Mouse (Mus musculus) CD4-positive, CD25-positive, alpha-beta regulatory T cell, adult 4 months (primary cell): ENCODE results near the gene 4930442H23Rik. TPM values are rescaled to one million over a fixed set of nuclear protein-coding genes. Genes with fewer than 3 reads are reported as not detected.
"Not testable (repeated sequence)": the region's sequence is repeated elsewhere in the genome, so short reads cannot be mapped to it uniquely, and the experiment has no call there.

ENCODE experiments used
- ATAC-seq: one replicate; pipeline ENCODE4 v1.8.0; 2017
- polyA plus RNA-seq, 2 experiments: library from polyadenylated mRNA; unstranded; fragments of 100-300 nt; shearing (Covaris generic); gene quantifications; one replicate each; pipeline ENCODE4 v1.2.1; 2017

4930442H23Rik gene
- polyA plus RNA-seq = not detected

DNA sequence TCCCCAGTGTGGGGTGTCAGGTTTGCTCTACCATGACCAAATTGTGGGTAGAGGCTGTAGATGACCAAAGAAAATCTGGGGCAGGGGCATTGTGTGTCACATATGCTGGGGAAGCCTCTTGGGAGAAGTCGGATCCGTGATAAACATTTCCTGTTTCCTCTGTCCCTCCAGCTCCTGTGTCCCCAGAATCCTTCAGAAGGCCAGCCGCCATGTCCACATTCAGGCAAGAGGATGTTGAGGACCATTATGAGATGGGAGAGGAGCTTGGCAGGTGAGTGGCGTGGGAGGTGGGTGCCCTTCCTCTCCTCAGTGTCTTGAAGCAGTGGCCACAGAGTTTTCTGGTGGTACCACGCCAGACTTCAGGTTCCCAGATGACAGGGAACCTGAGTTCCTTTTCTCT lies at the start of gene 4930442H23Rik:
Gene 4930442H23Rik, minus strand, starts transcription at position 45 of the 400 bp plus-strand sequence.
- ATAC-seq = no peak

DNA sequence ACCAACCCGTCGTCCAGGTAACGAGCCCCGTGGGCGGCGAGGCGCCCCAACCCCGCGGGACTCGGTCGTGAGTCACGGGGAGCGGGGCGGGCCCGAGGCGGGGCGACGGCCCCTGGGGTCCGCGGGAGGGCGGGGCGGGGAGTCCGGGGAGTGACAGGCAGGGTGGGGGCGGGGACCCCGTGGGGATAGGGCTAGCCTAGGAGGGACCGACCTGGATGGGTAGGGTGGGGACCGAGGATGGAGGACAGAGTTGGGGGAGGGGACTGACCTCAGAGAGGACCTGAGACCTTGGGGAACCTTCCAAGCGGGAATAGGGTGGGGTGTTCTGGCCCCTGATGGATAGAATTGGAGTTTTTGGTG lies 49.6 kb upstream of the 4930442H23Rik start:
- ATAC-seq = no peak

DNA sequence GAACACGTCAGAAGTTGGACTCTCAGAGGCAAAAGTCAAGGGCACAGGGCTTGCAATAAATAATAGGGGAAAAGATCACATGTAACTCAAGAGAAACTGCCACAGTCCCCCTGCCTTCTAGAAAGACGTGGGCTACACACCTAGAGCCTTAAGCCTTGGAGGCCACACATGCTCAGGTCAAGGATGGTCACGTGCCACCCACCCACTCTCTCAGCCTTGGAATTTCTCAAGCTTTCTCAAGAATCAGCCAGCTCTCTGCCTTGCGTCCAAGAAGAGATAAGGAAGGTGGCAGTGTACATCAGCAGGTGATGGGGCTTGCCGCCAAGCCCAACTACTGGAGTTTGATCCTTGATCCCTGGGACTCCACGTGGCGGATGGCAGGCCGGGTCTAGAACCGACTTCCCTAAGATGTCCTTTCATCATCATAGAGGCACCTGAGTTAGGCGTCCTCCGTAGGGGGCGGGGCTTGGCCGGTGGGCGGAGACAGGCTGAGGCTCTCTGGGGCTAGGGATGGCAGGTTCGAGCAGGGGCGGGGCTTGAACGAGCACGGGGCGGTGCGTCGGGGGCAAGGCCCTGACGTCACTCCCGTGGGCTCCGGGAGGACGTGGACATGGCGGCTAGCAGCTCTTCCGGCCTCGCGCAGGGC lies 49.1 kb upstream of the 4930442H23Rik start, which contains the start of gene Zfr2:
Gene Zfr2, plus strand, starts transcription at position 576 of the 646 bp plus-strand sequence.
- ATAC-seq = peak; percentile 88

DNA sequence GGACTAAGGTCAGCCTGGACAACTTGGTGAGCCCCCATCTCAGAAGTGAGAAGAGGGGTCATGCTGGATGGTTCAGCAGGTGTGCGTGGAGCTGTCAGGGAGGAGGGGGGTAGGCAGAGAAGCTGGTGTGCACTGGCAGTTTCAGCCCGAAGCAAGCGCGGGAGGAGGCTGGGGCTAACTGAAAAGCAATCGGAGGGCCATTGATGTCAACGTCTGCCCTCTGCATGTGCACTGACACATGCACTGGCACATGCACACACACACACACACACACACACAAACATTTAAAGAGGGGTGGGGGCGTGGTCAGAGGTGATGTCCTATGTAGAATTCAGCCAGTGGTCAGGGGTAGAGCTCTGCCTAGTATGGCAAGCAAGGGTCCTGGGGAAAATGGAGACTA lies 47.8 kb upstream of the 4930442H23Rik start:
- ATAC-seq = no peak

DNA sequence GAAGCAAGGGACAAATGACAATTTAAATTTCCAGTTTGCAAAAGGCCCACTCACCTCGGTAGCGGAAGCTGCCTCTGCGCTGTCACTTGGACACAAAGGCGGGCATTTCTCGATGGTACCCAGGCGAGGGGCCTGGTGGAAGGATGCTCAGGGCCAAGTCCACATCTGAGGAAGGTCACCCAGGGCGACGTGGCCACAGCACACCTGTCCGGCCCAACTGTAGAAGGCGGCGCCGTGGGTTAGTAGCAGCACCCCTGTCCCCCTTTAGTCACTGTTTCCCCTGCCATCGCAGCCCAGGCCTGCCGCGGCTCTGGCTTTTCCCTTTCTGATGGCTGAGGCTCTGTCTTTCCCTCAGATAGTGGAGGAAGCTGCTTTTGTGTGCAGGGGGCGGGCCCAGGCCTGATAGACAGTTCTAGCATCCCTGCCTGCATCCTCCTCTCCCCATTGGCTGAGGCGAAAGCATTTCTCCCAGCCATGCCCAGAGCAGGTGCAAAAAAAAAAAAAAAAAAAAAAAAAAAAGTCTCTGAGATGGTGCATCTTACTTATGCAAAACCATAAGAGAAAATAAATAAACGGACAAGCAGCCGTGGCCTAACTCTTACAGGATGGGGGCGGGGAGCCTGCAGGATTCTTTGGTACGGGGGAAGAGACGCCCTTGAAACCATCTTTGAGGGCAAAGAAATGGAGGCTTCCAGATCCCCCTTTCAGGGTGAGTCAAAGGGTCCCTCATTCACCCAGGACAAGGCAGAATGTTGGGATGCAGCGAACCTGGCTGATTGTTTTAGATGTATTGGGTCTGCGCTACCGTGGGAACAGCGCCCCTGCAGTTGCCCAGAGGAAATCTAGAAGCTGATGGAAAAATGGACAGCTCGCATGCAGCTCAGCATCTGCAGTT lies 47.0 kb upstream of the 4930442H23Rik start, which contains the start of gene Atcay:
Gene Atcay, minus strand, starts transcription at position 396 of the 895 bp plus-strand sequence.
- peak; percentile 49 for ATAC-seq

DNA sequence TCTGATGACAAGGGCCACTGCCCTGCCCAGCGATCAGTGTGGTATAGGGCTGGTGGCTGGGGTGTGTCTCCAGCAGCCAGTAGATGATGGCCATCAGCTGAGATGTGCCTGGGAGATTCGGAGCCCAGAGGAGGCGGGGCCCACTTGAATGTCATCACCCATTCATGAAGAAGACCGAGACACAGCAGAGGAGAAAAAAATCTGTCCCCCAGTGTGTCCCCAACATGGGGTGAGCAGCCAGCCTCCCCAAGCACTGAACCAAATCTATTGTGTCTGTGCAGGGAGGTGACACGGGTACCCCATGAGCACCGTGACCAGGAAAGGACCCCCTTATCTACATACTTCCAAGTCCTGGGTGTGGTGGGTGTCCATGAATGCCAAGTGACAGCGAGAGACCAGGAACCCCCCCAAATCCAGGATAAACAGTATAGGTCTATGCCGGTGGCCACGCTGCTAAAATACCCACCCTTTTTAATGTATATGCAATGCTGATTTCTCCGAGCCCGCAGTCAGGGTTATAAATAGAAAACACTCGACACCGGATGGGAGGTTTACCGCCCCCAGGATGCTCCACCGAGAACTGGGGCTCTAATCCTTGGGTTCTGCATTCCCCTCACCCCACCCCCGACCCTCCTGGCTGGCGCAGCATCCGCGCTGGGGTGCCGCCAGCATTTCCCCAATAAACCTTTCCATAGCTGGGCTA lies 46.2 kb upstream of the 4930442H23Rik start:
- ATAC-seq = peak; percentile 36

DNA sequence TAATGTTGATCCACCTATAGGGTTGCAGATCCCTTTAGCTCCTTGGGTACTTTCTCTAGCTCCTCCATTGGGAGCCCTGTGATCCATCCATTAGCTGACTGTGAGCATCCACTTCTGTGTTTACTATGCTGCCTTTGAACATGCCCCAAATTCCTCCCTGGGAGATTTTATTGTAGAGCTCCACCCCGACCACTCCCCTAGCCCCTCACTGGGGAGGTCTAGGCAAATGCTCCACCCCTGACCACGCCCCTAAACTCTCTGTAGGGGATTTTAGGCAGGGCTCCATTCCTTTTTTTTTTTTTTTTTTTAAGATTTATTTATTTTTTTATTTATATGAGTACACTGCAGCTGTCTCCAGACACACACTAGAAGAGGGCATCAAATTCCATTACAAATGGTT lies 40.1 kb upstream of the 4930442H23Rik start:
- not testable (repeated sequence) for ATAC-seq

DNA sequence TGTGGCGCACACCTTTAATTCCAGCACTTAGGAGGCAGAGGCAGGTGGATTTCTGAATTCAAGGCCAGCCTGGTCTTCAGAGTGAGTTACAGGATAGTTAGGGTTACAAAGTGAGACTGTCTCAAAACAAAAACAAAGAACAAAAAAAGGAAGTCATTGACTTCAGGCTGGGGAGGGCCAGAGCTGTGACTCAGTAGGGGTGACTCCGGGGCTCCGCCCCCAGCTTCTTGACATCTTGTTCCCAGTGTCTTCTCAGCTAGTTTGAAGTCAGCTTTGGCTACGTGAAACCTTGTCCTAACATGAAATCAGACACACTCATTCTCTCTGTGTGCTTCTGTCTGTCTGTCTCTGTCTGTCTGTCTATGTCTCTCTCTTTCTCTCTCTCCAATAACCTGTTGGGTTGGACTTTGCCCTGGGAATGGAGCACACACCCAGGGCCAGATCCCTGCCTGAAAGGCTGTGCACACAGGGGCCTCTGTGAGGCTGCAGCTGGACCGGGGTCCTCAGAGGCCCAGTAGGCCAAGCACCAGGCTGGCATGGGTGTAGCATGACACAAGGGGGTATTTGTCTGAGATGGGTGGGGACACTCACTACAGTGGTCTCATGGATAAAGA lies 37.9 kb upstream of the 4930442H23Rik start:
- ATAC-seq = no peak

DNA sequence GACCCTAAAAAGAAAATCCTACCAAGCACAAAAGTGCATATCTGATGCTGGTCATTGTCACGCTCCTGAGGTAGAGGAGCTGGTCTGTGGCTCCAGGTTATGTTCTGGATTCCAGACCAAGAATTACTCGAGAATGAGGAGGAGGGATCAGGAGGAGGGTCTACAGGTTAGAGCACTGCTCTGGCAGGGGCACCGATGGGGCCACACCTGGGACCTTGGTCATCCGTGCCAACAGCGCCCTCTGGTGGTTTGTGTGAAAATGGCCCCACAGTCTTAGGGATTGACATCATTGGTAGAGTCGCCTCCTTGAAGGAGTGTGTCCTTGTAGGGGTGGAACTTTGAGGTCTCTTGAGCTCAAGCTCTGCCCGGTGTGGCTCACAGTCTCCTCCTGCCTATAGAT lies 34.3 kb upstream of the 4930442H23Rik start:
- ATAC-seq = peak; percentile 72

DNA sequence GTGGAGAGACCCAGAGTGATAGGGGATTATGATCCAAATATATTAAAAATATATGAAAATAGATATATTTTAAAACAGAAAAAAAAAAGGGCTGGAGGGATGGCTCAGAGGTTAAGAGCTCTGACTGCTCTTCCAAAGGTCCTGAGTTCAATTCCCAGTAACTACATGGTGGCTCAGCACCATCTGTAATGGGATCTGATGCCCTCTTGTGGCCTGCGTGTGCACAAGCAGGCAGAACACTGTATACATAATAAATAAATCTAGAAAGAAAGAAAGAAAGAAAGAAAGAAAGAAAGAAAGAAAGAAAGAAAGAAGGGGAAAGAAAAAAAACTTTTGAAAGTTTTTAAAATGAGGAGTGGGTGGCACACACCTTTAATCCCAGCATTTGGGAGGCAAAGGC lies 33.6 kb upstream of the 4930442H23Rik start:
- ATAC-seq = peak; percentile 63

DNA sequence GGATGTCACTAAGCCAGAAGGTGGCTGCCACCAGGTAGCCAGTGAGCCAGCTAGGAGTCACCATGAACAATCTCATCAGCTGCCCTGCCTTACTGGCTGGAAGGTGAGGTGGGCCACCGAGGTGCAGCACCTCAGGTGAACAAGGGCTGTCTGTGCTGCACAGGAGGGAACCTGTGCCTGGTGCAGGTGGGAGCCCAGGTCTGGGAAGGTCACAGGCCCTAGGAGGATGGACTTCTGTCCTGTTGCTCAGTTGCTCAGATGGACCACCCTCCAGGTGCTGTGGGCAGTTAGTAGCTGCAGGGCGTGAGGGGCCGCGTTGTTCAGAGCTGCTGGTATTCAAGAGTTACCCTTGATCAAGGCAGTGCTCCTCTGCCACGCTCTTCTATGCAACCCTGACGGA lies 33.2 kb upstream of the 4930442H23Rik start:
- ATAC-seq = no peak

DNA sequence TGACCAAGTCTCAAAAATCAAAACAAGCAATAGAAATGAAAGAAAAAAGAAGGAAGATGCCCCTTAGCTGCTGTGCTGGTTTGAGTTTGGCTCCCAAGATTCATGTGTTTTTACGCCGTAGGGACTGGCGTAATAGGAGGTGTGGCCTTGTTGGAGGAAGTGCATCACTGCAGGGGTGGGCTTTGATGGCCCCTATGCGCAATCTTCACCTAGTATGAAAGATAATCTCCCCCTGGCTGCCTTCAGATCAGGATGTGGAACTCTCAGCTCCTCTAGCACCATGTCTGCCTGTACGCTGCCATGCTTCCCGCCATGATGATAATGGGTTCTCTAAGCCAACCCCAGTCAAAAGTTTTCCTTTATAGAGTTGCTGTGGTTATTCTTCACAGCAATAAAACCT lies 32.6 kb upstream of the 4930442H23Rik start:
- ATAC-seq = no peak

DNA sequence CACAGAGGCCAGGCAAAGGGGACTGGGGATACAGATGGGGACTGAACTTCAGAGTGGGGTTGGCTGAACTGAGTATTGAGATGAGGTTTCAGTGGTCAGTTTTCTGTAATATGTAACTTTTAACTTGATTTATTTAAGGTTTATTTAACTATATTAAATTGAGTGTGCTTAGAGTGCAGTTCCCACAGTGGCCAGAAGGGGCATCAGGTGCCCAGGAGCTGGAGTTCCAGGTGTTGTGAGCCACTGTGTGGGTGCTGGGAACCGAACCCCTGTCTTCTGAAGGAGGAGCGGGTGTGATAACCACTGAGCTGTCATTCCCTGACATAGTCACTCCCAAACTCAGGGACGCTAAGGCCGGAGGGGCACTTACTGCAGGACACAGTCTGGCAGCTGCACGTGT lies 26.5 kb upstream of the 4930442H23Rik start:
- no peak for ATAC-seq

DNA sequence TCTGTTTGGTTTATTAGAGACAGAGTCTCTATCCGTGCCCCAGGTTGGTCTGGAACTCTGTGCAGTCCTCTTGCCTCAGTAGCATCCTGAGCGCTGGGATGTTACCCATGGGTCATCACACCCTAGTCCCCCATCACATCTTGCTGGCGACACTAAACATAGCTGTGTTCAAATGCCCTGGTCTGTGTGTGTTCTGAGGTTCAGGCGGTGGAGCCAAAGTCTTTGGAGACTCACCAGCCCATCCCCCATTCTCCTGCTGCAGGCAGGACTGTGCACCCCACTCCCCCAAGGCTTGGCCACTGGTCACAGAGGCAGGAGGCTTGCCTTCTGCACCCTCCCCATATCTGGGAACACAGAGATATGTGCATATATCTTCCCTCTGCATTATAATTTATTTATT lies 20.5 kb upstream of the 4930442H23Rik start:
- no peak for ATAC-seq

DNA sequence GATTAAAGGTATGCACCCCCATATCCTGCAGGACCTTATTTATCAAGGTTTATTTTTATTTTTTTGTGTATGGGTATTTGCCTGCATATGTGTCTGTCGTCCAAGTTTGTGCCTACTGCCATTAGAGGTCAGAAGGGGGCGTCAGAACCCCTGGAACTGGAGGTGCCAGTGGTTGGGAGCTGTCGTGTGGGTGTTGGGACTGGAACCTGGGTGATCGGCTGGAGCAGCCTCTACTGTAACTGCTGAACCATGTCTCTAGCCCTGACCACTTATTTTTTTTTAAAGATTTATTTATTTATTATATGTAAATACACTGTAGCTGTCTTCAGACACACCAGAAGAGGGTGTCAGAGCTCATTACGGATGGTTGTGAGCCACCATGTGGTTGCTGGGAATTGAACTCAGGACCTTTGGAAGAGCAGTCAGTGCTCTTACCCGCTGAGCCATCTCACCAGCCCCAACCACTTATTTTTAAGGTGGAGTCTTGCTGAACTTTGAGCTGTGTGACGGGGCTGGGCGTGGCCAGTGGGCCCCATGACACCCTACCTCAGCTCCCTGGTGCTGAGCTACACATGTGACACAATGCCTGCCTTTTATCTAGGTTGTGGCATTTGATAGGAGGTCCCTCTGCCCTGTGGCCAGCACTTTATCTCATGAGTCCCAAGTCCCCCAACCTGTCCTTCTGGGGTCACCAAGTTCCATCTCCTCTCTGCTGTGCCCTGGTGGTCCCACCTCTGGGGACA lies 19.5 kb upstream of the 4930442H23Rik start:
- no peak for ATAC-seq

DNA sequence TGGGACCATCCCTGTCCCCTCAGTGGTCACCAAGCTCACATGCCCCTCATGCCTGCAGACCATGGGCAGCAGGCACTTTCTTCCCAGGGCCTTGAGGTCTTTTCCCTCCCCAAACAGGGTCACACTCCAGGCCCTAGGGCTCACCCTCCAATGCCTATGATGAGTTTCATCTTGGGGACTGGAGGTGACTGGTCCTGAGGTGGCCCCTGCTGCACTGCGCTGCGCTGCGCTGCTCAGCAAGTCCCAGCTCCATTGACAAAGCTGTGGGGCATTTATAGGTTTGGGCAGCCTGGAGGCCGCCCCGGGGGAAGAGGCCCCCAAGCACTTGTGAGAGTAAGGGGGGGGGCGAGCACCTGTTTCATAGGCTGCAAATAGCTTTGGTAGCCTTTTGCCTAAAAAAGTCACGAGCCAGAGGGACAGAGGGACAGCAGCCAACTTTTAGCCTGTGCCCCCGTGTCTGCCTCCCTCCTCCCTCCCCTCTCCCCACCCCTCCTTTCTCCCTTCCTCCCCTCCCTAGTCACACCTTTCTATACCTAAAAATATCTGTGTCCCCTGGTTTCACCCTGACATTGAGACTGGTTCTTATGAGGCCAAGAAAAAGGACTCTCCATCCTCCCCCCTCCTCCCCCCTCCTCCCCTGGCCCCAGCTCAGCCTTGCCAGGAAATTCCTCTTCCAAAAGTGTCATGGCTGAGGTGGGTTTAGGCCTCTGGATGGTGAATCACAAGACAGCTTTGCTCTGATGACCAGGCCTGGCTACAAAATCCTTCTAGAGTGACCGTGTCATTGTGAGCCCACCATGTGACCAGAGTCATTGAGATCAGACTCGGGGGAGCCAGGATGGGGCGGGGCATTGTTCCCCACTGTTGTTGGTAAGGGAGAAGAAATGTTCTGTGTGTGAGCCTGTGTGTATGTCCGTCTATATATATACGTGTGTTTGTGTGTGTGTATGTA lies 18.4 kb upstream of the 4930442H23Rik start, which contains the start of gene Nmrk2:
Gene Nmrk2, minus strand, starts transcription at position 245 of the 952 bp plus-strand sequence.
- ATAC-seq = no peak

DNA sequence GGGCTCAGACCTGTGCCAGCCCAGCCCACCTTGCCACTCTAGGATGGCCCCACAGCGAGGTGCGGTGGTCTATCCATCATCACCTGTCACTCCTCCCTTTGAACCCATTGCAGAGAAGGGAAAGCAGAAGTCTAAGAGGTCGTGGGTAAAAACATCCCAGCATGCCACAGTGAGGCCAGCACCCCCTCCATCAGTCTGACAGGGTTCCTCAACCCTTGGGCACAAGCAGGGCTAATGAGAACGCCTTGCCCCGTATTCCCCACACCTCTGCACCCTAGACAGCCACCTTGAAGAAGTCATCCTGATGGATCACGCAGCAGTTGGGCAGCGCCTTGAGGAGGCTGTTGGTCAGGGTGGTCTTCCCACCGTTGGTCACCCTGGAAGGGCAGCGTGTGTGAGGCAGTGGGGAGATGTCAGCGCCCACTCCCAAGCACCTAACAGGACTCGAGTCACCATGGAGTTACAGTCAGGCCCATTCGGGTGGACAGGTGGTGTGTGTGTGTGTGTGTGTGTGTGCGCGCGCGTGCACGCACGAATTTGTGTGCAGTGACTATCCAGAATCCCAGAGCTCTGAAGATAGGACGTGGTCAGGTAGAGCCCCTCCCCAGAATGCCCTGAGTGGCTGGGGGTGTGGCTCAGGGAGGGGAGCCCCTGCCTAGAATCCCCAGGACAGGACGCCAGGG lies 17.1 kb upstream of the 4930442H23Rik start:
- no peak for ATAC-seq

DNA sequence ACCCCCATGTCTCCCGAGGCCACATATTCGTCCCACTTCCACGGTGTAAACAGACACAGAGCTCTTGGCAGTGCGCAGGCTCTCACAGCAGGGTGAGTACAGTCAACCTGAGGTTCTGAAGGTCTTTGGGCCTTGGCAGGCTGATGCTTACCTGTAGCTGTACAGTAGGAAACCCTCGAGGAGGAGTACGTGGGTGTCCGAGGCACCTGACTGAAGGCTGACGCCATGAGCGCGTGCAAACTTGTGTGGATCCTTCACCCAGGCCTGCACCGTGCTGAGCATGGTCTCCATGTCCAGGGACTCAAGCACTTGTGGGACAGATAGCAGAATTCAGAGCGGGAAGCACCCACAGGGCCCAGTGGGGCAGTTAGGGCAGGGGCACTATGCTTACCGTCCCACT lies 16.5 kb upstream of the 4930442H23Rik start:
- ATAC-seq = no peak

DNA sequence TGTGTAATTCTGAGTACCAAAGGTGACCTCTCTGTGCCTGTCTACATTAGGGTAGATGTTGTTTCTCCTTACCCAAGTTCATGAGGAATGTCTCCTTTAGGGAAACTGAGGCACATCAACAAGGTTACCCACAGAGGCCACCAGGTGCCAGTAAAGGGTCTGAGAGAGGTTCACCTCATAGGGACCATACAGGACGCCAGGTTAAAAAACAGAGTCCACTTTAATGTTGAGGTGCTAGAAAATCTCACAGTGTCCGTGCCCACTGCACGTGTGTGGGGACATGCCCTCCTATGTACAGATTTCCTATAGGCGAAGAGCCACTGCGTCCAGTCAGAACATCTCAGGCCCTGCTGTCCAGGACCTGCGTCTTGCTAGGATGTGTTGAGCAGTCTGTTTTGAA lies 15.3 kb upstream of the 4930442H23Rik start:
- no peak for ATAC-seq

DNA sequence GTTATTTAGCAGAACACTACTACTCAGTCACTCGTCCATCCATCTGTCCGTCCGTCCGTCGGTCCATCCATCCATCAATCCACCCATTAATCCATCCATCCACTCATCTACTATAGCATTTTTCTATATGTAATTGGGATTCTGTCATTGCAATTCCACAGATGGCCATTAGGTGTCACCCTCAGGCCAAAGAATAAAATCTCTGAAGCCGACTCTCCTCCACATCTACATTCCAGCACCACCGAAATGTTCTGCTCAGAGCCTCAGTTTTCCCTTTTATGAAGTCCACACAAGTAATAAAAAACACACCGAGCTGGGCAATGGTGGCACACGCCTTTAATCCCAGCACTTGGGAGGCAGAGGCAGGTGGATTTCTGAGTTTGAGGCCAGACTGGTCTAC lies 14.6 kb upstream of the 4930442H23Rik start:
- ATAC-seq = peak; percentile 24
